Mouse (Mus musculus): ENCODE results near the gene Cop1. TPM values are rescaled to one million over a fixed set of nuclear protein-coding genes. Genes with fewer than 3 reads are reported as not detected.

The Cop1 gene
- polyA plus RNA-seq, 1 experiment = 50.4 TPM

GRCm38 (mm10) chr1:159234496-159234895, 2.4 kb downstream of the Cop1 start:
- Histone ChIP-seq H3K79me3 (ENCODE audit: low read depth) (peaks cover 68% of the 10 kb centered on the region), H3K36me3 (ENCODE audit: control insufficient read depth, insufficient read depth) (peaks cover 9% of the 10 kb centered on the region), H3ac (ENCODE audit: control insufficient read depth, insufficient read length, low read depth) (no peak overlapping the region), H3K27me3 (ENCODE audit: control insufficient read depth, insufficient read depth, insufficient read length) (no peaks in the 10 kb centered on the region), H3K79me2 (ENCODE audit: control insufficient read depth, insufficient read depth) (peaks cover 71% of the 10 kb centered on the region), H3K4me3 (ENCODE audit: insufficient read depth, poor library complexity, severe bottlenecking) (no peak overlapping the region)
- TF ChIP-seq CTCF (IDR thresholded peaks at IDR 0.05; ENCODE audit: control insufficient read depth, insufficient read depth, insufficient read length) (no peak), MYOG (IDR thresholded peaks at IDR 0.05; ENCODE audit: control insufficient read depth, extremely low read depth, insufficient read length) (no peak), USF1 (IDR thresholded peaks at IDR 0.05; ENCODE audit: low read depth) (no peak), MAX (IDR thresholded peaks at IDR 0.05) (no peak), MYOD1 (IDR thresholded peaks at IDR 0.05; ENCODE audit: control insufficient read depth, insufficient read length, low read depth) (no peak), FOSL1 (IDR thresholded peaks at IDR 0.05; ENCODE audit: insufficient read depth, low read length, poor library complexity, severe bottlenecking) (no peak), CEBPB (IDR thresholded peaks at IDR 0.05; ENCODE audit: low read depth) (no peak)

DNA sequence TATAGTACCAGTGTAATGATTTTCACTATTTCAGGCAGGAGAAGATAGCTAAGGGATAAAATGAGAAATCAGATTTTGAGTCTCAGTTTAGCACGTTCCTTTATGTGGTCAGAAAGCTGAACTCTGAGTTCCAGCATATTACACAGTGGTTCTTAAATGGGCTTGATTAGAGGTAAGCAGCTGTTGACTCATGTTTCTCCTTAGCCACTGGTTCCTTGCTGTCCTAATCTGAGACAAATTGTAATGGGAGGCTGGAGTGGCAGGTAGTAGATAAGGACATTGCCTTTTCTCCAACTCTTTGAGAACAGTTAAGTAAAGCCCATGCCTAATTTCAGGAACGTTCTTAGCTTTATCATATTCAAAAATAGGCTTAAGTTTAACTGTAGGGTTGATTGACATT, 3.6 kb downstream of the Cop1 start:
- Histone ChIP-seq H3K79me2 (ENCODE audit: control insufficient read depth, insufficient read depth) (peaks cover 82% of the 10 kb centered on the region), H3K27me3 (ENCODE audit: control insufficient read depth, insufficient read depth, insufficient read length) (no peaks in the 10 kb centered on the region), H3K4me3 (ENCODE audit: insufficient read depth, poor library complexity, severe bottlenecking) (no peak overlapping the region), H3K79me3 (ENCODE audit: low read depth) (peaks cover 75% of the 10 kb centered on the region), H3K36me3 (ENCODE audit: control insufficient read depth, insufficient read depth) (peaks cover 21% of the 10 kb centered on the region), H3ac (ENCODE audit: control insufficient read depth, insufficient read length, low read depth) (no peak overlapping the region)
- no peak for TF ChIP-seq FOSL1 (IDR thresholded peaks at IDR 0.05; ENCODE audit: insufficient read depth, low read length, poor library complexity, severe bottlenecking)
- no peak for TF ChIP-seq MAX (IDR thresholded peaks at IDR 0.05)
- no peak for TF ChIP-seq USF1 (IDR thresholded peaks at IDR 0.05; ENCODE audit: low read depth)
- no peak for TF ChIP-seq MYOD1 (IDR thresholded peaks at IDR 0.05; ENCODE audit: control insufficient read depth, insufficient read length, low read depth)
- no peak for TF ChIP-seq CTCF (IDR thresholded peaks at IDR 0.05; ENCODE audit: control insufficient read depth, insufficient read depth, insufficient read length)
- no peak for TF ChIP-seq MYOG (IDR thresholded peaks at IDR 0.05; ENCODE audit: control insufficient read depth, extremely low read depth, insufficient read length)
- TF ChIP-seq CEBPB (IDR thresholded peaks at IDR 0.05; ENCODE audit: low read depth) = no peak

DNA sequence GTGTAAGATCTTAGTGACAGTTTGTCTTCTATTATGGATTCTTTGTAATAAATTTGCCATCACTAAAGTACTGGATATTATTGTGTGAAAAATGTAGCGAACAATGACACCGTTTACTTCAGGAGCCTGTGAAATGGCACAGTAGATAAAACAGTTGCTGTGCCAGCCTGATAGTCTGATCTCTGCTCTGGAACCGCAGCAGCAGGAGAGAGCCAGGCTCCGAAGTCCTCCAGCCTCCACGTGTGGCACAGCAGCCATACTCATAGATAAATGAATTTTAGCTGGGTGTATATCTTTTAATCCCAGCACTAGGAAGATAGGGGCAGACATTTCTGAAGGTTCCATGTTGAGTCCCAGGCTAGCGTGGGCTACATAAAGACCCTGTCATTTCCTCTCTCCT, 6.0 kb downstream of the Cop1 start:
- peaks cover 29% of the 10 kb centered on the region for H3K36me3 ChIP-seq (ENCODE audit: control insufficient read depth, insufficient read depth)
- H3ac ChIP-seq (ENCODE audit: control insufficient read depth, insufficient read length, low read depth) = no peak overlapping the region
- no peak overlapping the region for H3K4me3 ChIP-seq (ENCODE audit: insufficient read depth, poor library complexity, severe bottlenecking)
- TF ChIP-seq MYOD1 (IDR thresholded peaks at IDR 0.05; ENCODE audit: control insufficient read depth, insufficient read length, low read depth) = no peak
- no peak for TF ChIP-seq MYOG (IDR thresholded peaks at IDR 0.05; ENCODE audit: control insufficient read depth, extremely low read depth, insufficient read length)
- no peak for TF ChIP-seq USF1 (IDR thresholded peaks at IDR 0.05; ENCODE audit: low read depth)
- no peak for TF ChIP-seq CTCF (IDR thresholded peaks at IDR 0.05; ENCODE audit: control insufficient read depth, insufficient read depth, insufficient read length)
- H3K79me2 ChIP-seq (ENCODE audit: control insufficient read depth, insufficient read depth) = peaks cover 90% of the 10 kb centered on the region
- H3K79me3 ChIP-seq (ENCODE audit: low read depth) = peaks cover 74% of the 10 kb centered on the region
- no peaks in the 10 kb centered on the region for H3K27me3 ChIP-seq (ENCODE audit: control insufficient read depth, insufficient read depth, insufficient read length)

GRCm38 (mm10) chr1:159250320-159250719, 18.2 kb downstream of the Cop1 start:
- Histone ChIP-seq H3K27me3 (ENCODE audit: control insufficient read depth, insufficient read depth, insufficient read length) (no peaks in the 10 kb centered on the region), H3K4me3 (ENCODE audit: insufficient read depth, poor library complexity, severe bottlenecking) (no peak overlapping the region), H3K36me3 (ENCODE audit: control insufficient read depth, insufficient read depth) (peaks cover 55% of the 10 kb centered on the region), H3K79me2 (ENCODE audit: control insufficient read depth, insufficient read depth) (peaks cover 12% of the 10 kb centered on the region), H3K79me3 (ENCODE audit: low read depth) (peaks cover 5% of the 10 kb centered on the region), H3ac (ENCODE audit: control insufficient read depth, insufficient read length, low read depth) (no peak overlapping the region)
- TF ChIP-seq CTCF (IDR thresholded peaks at IDR 0.05; ENCODE audit: control insufficient read depth, insufficient read depth, insufficient read length) (no peak), CEBPB (IDR thresholded peaks at IDR 0.05; ENCODE audit: low read depth) (no peak), FOSL1 (IDR thresholded peaks at IDR 0.05; ENCODE audit: insufficient read depth, low read length, poor library complexity, severe bottlenecking) (no peak), MYOD1 (IDR thresholded peaks at IDR 0.05; ENCODE audit: control insufficient read depth, insufficient read length, low read depth) (no peak), USF1 (IDR thresholded peaks at IDR 0.05; ENCODE audit: low read depth) (no peak), MAX (IDR thresholded peaks at IDR 0.05) (no peak), MYOG (IDR thresholded peaks at IDR 0.05; ENCODE audit: control insufficient read depth, extremely low read depth, insufficient read length) (no peak)

GRCm38 (mm10) chr1:159253078-159253477, 21.0 kb downstream of the Cop1 start:
- Histone ChIP-seq H3K36me3 (ENCODE audit: control insufficient read depth, insufficient read depth) (peaks cover 48% of the 10 kb centered on the region), H3ac (ENCODE audit: control insufficient read depth, insufficient read length, low read depth) (no peak overlapping the region), H3K4me3 (ENCODE audit: insufficient read depth, poor library complexity, severe bottlenecking) (no peak overlapping the region), H3K27me3 (ENCODE audit: control insufficient read depth, insufficient read depth, insufficient read length) (no peaks in the 10 kb centered on the region), H3K79me2 (ENCODE audit: control insufficient read depth, insufficient read depth) (peaks cover 35% of the 10 kb centered on the region), H3K79me3 (ENCODE audit: low read depth) (peaks cover 15% of the 10 kb centered on the region)
- TF ChIP-seq USF1 (IDR thresholded peaks at IDR 0.05; ENCODE audit: low read depth) (no peak), MYOG (IDR thresholded peaks at IDR 0.05; ENCODE audit: control insufficient read depth, extremely low read depth, insufficient read length) (no peak), MYOD1 (IDR thresholded peaks at IDR 0.05; ENCODE audit: control insufficient read depth, insufficient read length, low read depth) (no peak), CEBPB (IDR thresholded peaks at IDR 0.05; ENCODE audit: low read depth) (no peak), MAX (IDR thresholded peaks at IDR 0.05) (no peak), CTCF (IDR thresholded peaks at IDR 0.05; ENCODE audit: control insufficient read depth, insufficient read depth, insufficient read length) (no peak), FOSL1 (IDR thresholded peaks at IDR 0.05; ENCODE audit: insufficient read depth, low read length, poor library complexity, severe bottlenecking) (no peak)
